Mouse (Mus musculus) hindbrain, embryonic 14.5 days (tissue): ENCODE measurements around the gene Dok7. TPM values are rescaled to one million over a fixed set of nuclear protein-coding genes. Genes with fewer than 3 reads are reported as not detected.

Experiments
- ATAC-seq: fragments of 200-750 bp; cut with Nextera tagmentation; 2 replicates; pipeline ENCODE4 v1.8.0; 2017; ENCODE audit warnings: moderate number of reproducible peaks, mild to moderate bottlenecking, moderate TSS enrichment, moderate library complexity; ENCODE audit not compliant: low FRiP score
- DNase-seq: peaks from one replicate; pipeline ENCODE4 v3.0.0-alpha.2; 2015; ENCODE audit warnings: low spot score
- H3K27ac ChIP-seq: fragments of 300-500 bp; sonication (generic); 2 replicates; pipeline ENCODE4 v1.5.1; 2014; ENCODE audit warnings: mild to moderate bottlenecking, moderate library complexity
- H3K27me3 ChIP-seq: fragments of 300-500 bp; sonication (generic); 2 replicates; pipeline ENCODE4 v1.6.1; 2014; ENCODE audit warnings: mild to moderate bottlenecking, low read length, mixed read lengths; ENCODE audit not compliant: control insufficient read depth, insufficient read depth
- H3K36me3 ChIP-seq: fragments of 300-500 bp; sonication (generic); replicated peaks from 2 replicates; pipeline ENCODE4 v1.6.1; 2014; ENCODE audit not compliant: control insufficient read depth, insufficient read depth
- H3K4me1 ChIP-seq: fragments of 300-500 bp; sonication (generic); replicated peaks from 2 replicates; pipeline ENCODE4 v1.6.1; 2014; ENCODE audit warnings: antibody characterized with exemption, low read length, mixed read lengths; ENCODE audit not compliant: control insufficient read depth, insufficient read depth
- H3K4me2 ChIP-seq: fragments of 300-500 bp; sonication (generic); replicated peaks from 2 replicates; pipeline ENCODE4 v1.6.1; 2014; ENCODE audit warnings: mild to moderate bottlenecking, moderate library complexity
- H3K4me3 ChIP-seq: fragments of 300-500 bp; sonication (generic); replicated peaks from 2 replicates; pipeline ENCODE4 v1.5.1; 2014; ENCODE audit warnings: mild to moderate bottlenecking, low read length
- H3K9ac ChIP-seq: fragments of 300-500 bp; sonication (generic); 2 replicates; pipeline ENCODE4 v1.6.1; 2014
- H3K9me3 ChIP-seq: fragments of 300-500 bp; sonication (generic); 2 replicates; pipeline ENCODE4 v1.6.1; 2016; ENCODE audit warnings: low read length; ENCODE audit not compliant: control insufficient read depth
- WGBS: fragments of 180-500 bp; shearing (Covaris S2); extraction: QIAGEN DNeasy Blood & Tissue Kit; methylation state at CpG from one replicate; pipeline ENCODE4 v1.1.7; 2014; 5-methylcytosine and 5-hydroxymethylcytosine counted together
- polyA plus RNA-seq: library from polyadenylated mRNA; unstranded; fragments of >200 nt; fragmentation: Nextera tagmentation; extraction: Ambion mirVana; gene quantifications from 2 replicates; pipeline ENCODE4 v1.2.1, GENCODE M21; 2014

The Dok7 gene
- polyA plus RNA-seq, 1 experiment from 2014 or later: 5.5 TPM

GRCm38 (mm10) chr5:35129208-35129607 lies 72.6 kb downstream of the Dok7 start:
- no peak overlapping the region for H3K4me3 ChIP-seq
- H3K9me3 ChIP-seq: no peaks in the 10 kb centered on the region
- no peaks in the 10 kb centered on the region for H3K4me1 ChIP-seq
- ATAC-seq: no peak
- H3K27me3 ChIP-seq: no peaks in the 10 kb centered on the region
- WGBS: 81% methylated on average over 16 of the region's 16 CpGs
- no peaks in the 10 kb centered on the region for H3K36me3 ChIP-seq
- H3K27ac ChIP-seq: no peak overlapping the region
- no peak overlapping the region for H3K9ac ChIP-seq
- H3K4me2 ChIP-seq: no peak overlapping the region
- DNase-seq: no peak

GRCm38 (mm10) chr5:35129767-35130191 lies 73.2 kb downstream of the Dok7 start:
- no peaks in the 10 kb centered on the region for H3K9me3 ChIP-seq
- no peak overlapping the region for H3K4me3 ChIP-seq
- H3K4me2 ChIP-seq: no peak overlapping the region
- no peak overlapping the region for H3K9ac ChIP-seq
- 91% methylated on average over 7 of the region's 7 CpGs for WGBS
- no peak for ATAC-seq
- H3K27me3 ChIP-seq: no peaks in the 10 kb centered on the region
- DNase-seq: no peak
- no peak overlapping the region for H3K27ac ChIP-seq
- H3K36me3 ChIP-seq: no peaks in the 10 kb centered on the region
- no peaks in the 10 kb centered on the region for H3K4me1 ChIP-seq

- Histone ChIP-seq H3K9me3 (no peaks in the 10 kb centered on the region), H3K36me3 (no peaks in the 10 kb centered on the region), H3K27ac (no peak overlapping the region), H3K27me3 (no peaks in the 10 kb centered on the region), H3K4me2 (no peak overlapping the region), H3K4me3 (no peak overlapping the region), H3K9ac (no peak overlapping the region), H3K4me1 (no peaks in the 10 kb centered on the region)
- whole genome bisulfite sequencing: 43% methylated on average over 1 of the region's 1 CpGs
- no peak; the same call in 1 of the 2 replicates for ATAC-seq
- DNase-seq: no peak
Measured at GRCm38 (mm10) chr5:35131237-35131636, 74.7 kb downstream of the Dok7 start.

GRCm38 (mm10) chr5:35131773-35132172 lies 75.2 kb downstream of the Dok7 start:
- peak; percentile 84 for DNase-seq
- Histone ChIP-seq H3K9me3 (no peaks in the 10 kb centered on the region), H3K4me2 (no peak overlapping the region), H3K9ac (no peak overlapping the region), H3K27ac (no peak overlapping the region), H3K4me3 (no peak overlapping the region), H3K4me1 (no peaks in the 10 kb centered on the region), H3K27me3 (no peaks in the 10 kb centered on the region), H3K36me3 (no peaks in the 10 kb centered on the region)
- ATAC-seq: peak; percentile 60; the same call in 1 of the 2 replicates
- 6% methylated on average over 7 of the region's 7 CpGs for WGBS

GRCm38 (mm10) chr5:35132278-35132980 lies 75.9 kb downstream of the Dok7 start:
- DNase-seq (no peak), ATAC-seq (no peak)
- Histone ChIP-seq H3K4me3 (no peak overlapping the region), H3K27ac (no peak overlapping the region), H3K4me1 (peaks cover 3% of the 10 kb centered on the region; the same call in 1 of the 2 replicates), H3K4me2 (no peak overlapping the region), H3K36me3 (no peaks in the 10 kb centered on the region), H3K9me3 (no peaks in the 10 kb centered on the region), H3K27me3 (no peaks in the 10 kb centered on the region), H3K9ac (no peak overlapping the region)
- 91% methylated on average over 9 of the region's 9 CpGs for WGBS

- H3K4me1 ChIP-seq: peaks cover 5% of the 10 kb centered on the region; the same call in 1 of the 2 replicates
Measured at GRCm38 (mm10) chr5:35133468-35133867, 76.9 kb downstream of the Dok7 start.

GRCm38 (mm10) chr5:35134286-35134685 lies 77.7 kb downstream of the Dok7 start:
- Histone ChIP-seq H3K36me3 (no peaks in the 10 kb centered on the region), H3K4me3 (no peak overlapping the region), H3K9ac (no peak overlapping the region), H3K9me3 (no peaks in the 10 kb centered on the region), H3K27me3 (no peaks in the 10 kb centered on the region), H3K27ac (no peak overlapping the region), H3K4me1 (peaks cover 5% of the 10 kb centered on the region; the same call in 1 of the 2 replicates), H3K4me2 (no peak overlapping the region)
- ATAC-seq (no peak), DNase-seq (no peak)
- WGBS: 66% methylated on average over 3 of the region's 3 CpGs

More at GRCm38 (mm10) chr5:35133468-35133867, 76.9 kb downstream of the Dok7 start:
- no peak overlapping the region for H3K4me2 ChIP-seq
- 89% methylated on average over 4 of the region's 4 CpGs for WGBS
- no peak overlapping the region for H3K4me3 ChIP-seq
- H3K36me3 ChIP-seq: no peaks in the 10 kb centered on the region
- DNase-seq (no peak), ATAC-seq (no peak)
- H3K27me3 ChIP-seq: no peaks in the 10 kb centered on the region
- H3K9me3 ChIP-seq: no peaks in the 10 kb centered on the region
- no peak overlapping the region for H3K27ac ChIP-seq
- no peak overlapping the region for H3K9ac ChIP-seq

- H3K9me3 ChIP-seq: no peaks in the 10 kb centered on the region
- H3K27me3 ChIP-seq: no peaks in the 10 kb centered on the region
- no peak overlapping the region for H3K9ac ChIP-seq
- WGBS: 75% methylated on average over 5 of the region's 5 CpGs
- no peak overlapping the region for H3K4me2 ChIP-seq
- no peak overlapping the region for H3K27ac ChIP-seq
- H3K4me1 ChIP-seq: peaks cover 8% of the 10 kb centered on the region; the same call in 1 of the 2 replicates
- H3K4me3 ChIP-seq: no peak overlapping the region
- no peaks in the 10 kb centered on the region for H3K36me3 ChIP-seq
- DNase-seq (no peak), ATAC-seq (no peak)
Measured at GRCm38 (mm10) chr5:35135903-35136302, 79.3 kb downstream of the Dok7 start.
